8 mouse cellular contexts compared by ENCODE assay signal in the genomic region with DNA sequence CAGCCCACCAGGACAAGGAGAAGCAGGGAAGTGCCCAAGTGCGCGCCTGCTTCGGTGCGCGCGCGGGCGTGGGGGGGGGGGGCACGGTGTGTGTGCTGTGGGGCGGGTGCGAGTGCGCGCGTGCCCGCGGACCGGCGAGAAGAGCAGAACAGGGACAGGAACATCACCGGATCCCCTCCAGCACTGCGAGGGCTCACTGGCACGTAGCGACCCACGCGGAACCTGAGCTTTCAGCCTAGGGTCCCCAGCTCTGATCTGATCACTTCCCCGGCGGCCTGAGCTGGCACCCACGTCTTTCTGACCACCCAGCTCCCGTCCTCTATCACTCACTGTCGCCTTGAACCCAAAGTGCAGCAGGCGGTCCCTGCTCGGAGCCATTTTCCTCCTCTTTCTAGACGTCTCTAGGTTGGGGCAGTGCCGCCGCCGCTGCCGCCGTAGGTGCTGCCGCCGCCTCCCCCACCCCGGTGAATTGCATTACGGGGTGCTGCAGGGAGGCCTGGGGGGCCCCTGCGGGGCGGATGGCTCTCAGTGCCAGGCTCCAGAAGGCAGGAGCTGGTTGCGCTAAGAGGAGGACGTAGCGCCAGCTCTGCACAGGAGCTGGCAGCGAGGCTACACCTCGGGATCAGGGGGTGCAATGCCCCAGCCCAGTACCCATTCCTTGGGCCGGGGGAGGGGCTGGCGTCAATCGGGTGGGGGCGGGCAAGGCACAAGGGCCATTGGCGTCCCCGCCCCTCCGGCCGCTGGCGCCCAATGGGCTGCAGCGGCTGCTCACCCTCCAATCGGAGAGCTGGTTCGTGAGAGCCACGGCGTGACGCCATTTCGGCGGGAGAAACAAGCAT. TPM values are rescaled to one million over a fixed set of nuclear protein-coding genes. Genes with fewer than 3 reads are reported as not detected.
DNase-seq lines count a peak whose midpoint lies in the region; ATAC-seq lines count a peak whose summit lies in the region.

A gene (minus strand): TSS at position 618 of the 839 bp plus-strand sequence.

- intact Hi-C loops in gastrocnemius, postnatal 14 days (cut with DNase I; ENCODE audit: low total_unique reads) = loop anchor here (10.0 kb wide), 1 partner anchor 115 kb away; no protein-coding TSS in a partner anchor
- intact Hi-C loops in left cerebral cortex, postnatal 10 days (cut with DNase I) = no loop called here

- ATAC-seq in inflammation-experienced regulatory T-cells, adult 6 months = peak; percentile 80
- ATAC-seq in megakaryocyte-erythroid progenitor cell, adult 5-6 weeks (replicated peaks; ENCODE audit: low FRiP score, low TSS enrichment, poor library complexity, severe bottlenecking) = peak; percentile 90

- peak; percentile 92 to 96 for DNase-seq in adrenal gland, adult (ENCODE audit: inconsistent age in 2 of 2, low spot score in 1 of 2)
- DNase-seq in embryo, embryonic 10.5 days (ENCODE audit: low spot score) = peak; percentile 98
- DNase-seq in gastrocnemius, postnatal 14 days = peak; percentile 95
- peak; percentile 86 to 97 for DNase-seq in left cerebral cortex, postnatal 10 days (ENCODE audit: extremely low spot score in 1 of 2, low spot score in 2 of 2)
- peak; percentile 90 for DNase-seq in right cerebral cortex, postnatal 25 days
- peak; percentile 86 to 92 for DNase-seq in urinary bladder, postnatal 4 days (ENCODE audit: low spot score in 2 of 2)

RNA-seq across cellular contexts. Expression of the gene that starts here (rescaled TPM):
- 10 to 100 TPM in 1 of 2 experiments, 1 to 10 TPM in 1; 8.9 to 12.1 TPM for total RNA-seq in gastrocnemius, postnatal 14 days (2021)
- 1 to 10 TPM; 3.5 to 7.2 (median 7.2) TPM for polyA plus RNA-seq in inflammation-experienced regulatory T-cells, adult 6 months (2017; shearing (Covaris generic))
- total RNA-seq in left cerebral cortex, postnatal 10 days (2021) = 10 to 100 TPM; 29.7 to 34.5 TPM
- total RNA-seq in megakaryocyte-erythroid progenitor cell, adult 5-6 weeks (2014; fragmentation: Nextera tagmentation) = 14.3 and 15.9 TPM in 2 replicates
- total RNA-seq in megakaryocyte-erythroid progenitor cell, adult 5-6 weeks (2017) = 7.4 and 11.8 TPM in 2 replicates

Comparison
In these comparisons a context has a peak if more than half of its experiments do, and no peak if none do; other contexts are left out.
1. Peak in every context shown above with its lines: DNase-seq and ATAC-seq.